Mouse (Mus musculus) limb, embryonic 11.5 days (tissue): ENCODE measurements at regions not wholly inside any gene's neighbourhood (a gene's known extent, or its start where the extent isn't known, plus 50 kb on each side); places are given as distances from the start of the nearest gene placed in this dataset.
A peak's percentile ranks its signal among the peaks of the same experiment; 100 is the strongest.

ENCODE experiments used
- ATAC-seq: fragments of 200-750 bp; cut with Nextera tagmentation; 2 replicates; pipeline ENCODE4 v1.8.0; 2017; ENCODE audit warnings: low read depth; ENCODE audit not compliant: insufficient number of reproducible peaks, low FRiP score, low TSS enrichment
- DNase-seq: peaks from one replicate; pipeline ENCODE4 v3.0.0-alpha.2; 2015; ENCODE audit warnings: low spot score
- H3K27ac ChIP-seq: fragments of 300-500 bp; sonication (generic); replicated peaks from 2 replicates; pipeline ENCODE4 v1.5.1; 2014; ENCODE audit warnings: low read depth, mild to moderate bottlenecking, low read length
- H3K27me3 ChIP-seq: fragments of 300-500 bp; sonication (generic); 2 replicates; pipeline ENCODE4 v1.6.1; 2014; ENCODE audit warnings: mild to moderate bottlenecking, low read length, mixed read lengths; ENCODE audit not compliant: control insufficient read depth, insufficient read depth
- H3K36me3 ChIP-seq: fragments of 300-500 bp; sonication (generic); 2 replicates; pipeline ENCODE4 v1.6.1; 2014; ENCODE audit warnings: mild to moderate bottlenecking, low read length, moderate library complexity, mixed read lengths; ENCODE audit not compliant: control insufficient read depth, insufficient read depth
- H3K4me1 ChIP-seq: fragments of 300-500 bp; sonication (generic); 2 replicates; pipeline ENCODE4 v1.6.1; 2014; ENCODE audit warnings: low read length, mixed read lengths; ENCODE audit not compliant: control insufficient read depth, insufficient read depth
- H3K4me2 ChIP-seq: fragments of 300-500 bp; sonication (generic); 2 replicates; pipeline ENCODE4 v1.6.1; 2014; ENCODE audit warnings: low read depth, mild to moderate bottlenecking, moderate library complexity; ENCODE audit not compliant: severe bottlenecking
- H3K4me3 ChIP-seq: fragments of 300-500 bp; sonication (generic); 2 replicates; pipeline ENCODE4 v1.5.1; 2014; ENCODE audit warnings: low read depth, low read length
- H3K9ac ChIP-seq: fragments of 300-500 bp; sonication (generic); 2 replicates; pipeline ENCODE4 v1.6.1; 2014; ENCODE audit warnings: mild to moderate bottlenecking, low read length
- H3K9me3 ChIP-seq: fragments of 300-500 bp; sonication (generic); 2 replicates; pipeline ENCODE4 v1.6.1; 2016; ENCODE audit warnings: low read length; ENCODE audit not compliant: control insufficient read depth
- WGBS: fragments of 180-500 bp; shearing (Covaris S2); extraction: QIAGEN DNeasy Blood & Tissue Kit; methylation state at CpG from one replicate; pipeline ENCODE4 v1.1.7; 2014; 5-methylcytosine and 5-hydroxymethylcytosine counted together

- DNase-seq = peak; percentile 68
- Histone ChIP-seq H3K27ac (peak overlapping the region; percentile 52; the same call in 1 of the 2 replicates), H3K36me3 (no peaks in the 10 kb centered on the region), H3K9me3 (no peaks in the 10 kb centered on the region), H3K4me2 (peak overlapping the region; percentile 15; the same call in 1 of the 2 replicates), H3K4me3 (no peak overlapping the region), H3K27me3 (no peaks in the 10 kb centered on the region), H3K4me1 (peaks cover 15% of the 10 kb centered on the region), H3K9ac (no peak overlapping the region)
- peak; percentile 11; the same call in 1 of the 2 replicates for ATAC-seq
- 47% methylated on average over 23 of the region's 23 CpGs for WGBS
Measured at GRCm38 (mm10) chr3:153084226-153085095, 102.4 kb upstream of the St6galnac5 start.

- Histone ChIP-seq H3K4me1 (peaks cover 12% of the 10 kb centered on the region), H3K4me2 (no peak overlapping the region), H3K27me3 (no peaks in the 10 kb centered on the region), H3K9me3 (no peaks in the 10 kb centered on the region), H3K4me3 (no peak overlapping the region), H3K36me3 (no peaks in the 10 kb centered on the region), H3K9ac (no peak overlapping the region), H3K27ac (no peak overlapping the region)
- DNase-seq (no peak), ATAC-seq (no peak)
- WGBS = 88% methylated on average over 3 of the region's 3 CpGs
Measured at GRCm38 (mm10) chr3:153080371-153080770, 98.3 kb upstream of the St6galnac5 start.

- Histone ChIP-seq H3K9me3 (no peaks in the 10 kb centered on the region), H3K27ac (no peak overlapping the region), H3K4me2 (no peak overlapping the region), H3K27me3 (no peaks in the 10 kb centered on the region), H3K4me1 (no peaks in the 10 kb centered on the region), H3K9ac (no peak overlapping the region), H3K36me3 (no peaks in the 10 kb centered on the region), H3K4me3 (no peak overlapping the region)
- ATAC-seq (no peak), DNase-seq (no peak)
- 82% methylated on average over 14 of the region's 14 CpGs for WGBS
Measured at GRCm38 (mm10) chr3:153077846-153078703, 96.0 kb upstream of the St6galnac5 start.

GRCm38 (mm10) chr3:153072200-153072919 lies 90.3 kb upstream of the St6galnac5 start:
- Histone ChIP-seq H3K4me3 (no peak overlapping the region), H3K9ac (no peak overlapping the region), H3K4me1 (no peaks in the 10 kb centered on the region), H3K27me3 (no peaks in the 10 kb centered on the region), H3K4me2 (no peak overlapping the region), H3K36me3 (no peaks in the 10 kb centered on the region), H3K9me3 (no peaks in the 10 kb centered on the region), H3K27ac (no peak overlapping the region)
- ATAC-seq (no peak), DNase-seq (no peak)
- WGBS = 67% methylated on average over 10 of the region's 10 CpGs

- DNase-seq = no peak
- Histone ChIP-seq H3K4me2 (no peak overlapping the region), H3K4me1 (no peaks in the 10 kb centered on the region), H3K4me3 (no peak overlapping the region), H3K9me3 (no peaks in the 10 kb centered on the region), H3K36me3 (no peaks in the 10 kb centered on the region), H3K27ac (no peak overlapping the region), H3K9ac (no peak overlapping the region), H3K27me3 (no peaks in the 10 kb centered on the region)
- WGBS = 81% methylated on average over 8 of the region's 8 CpGs
- no peak for ATAC-seq
Measured at GRCm38 (mm10) chr3:153071549-153071948, 89.5 kb upstream of the St6galnac5 start.

GRCm38 (mm10) chr3:153071123-153071522 lies 89.1 kb upstream of the St6galnac5 start:
- no peak overlapping the region for H3K9ac ChIP-seq
- ATAC-seq = no peak
- no peaks in the 10 kb centered on the region for H3K27me3 ChIP-seq
- H3K9me3 ChIP-seq = no peaks in the 10 kb centered on the region
- no peaks in the 10 kb centered on the region for H3K4me1 ChIP-seq
- H3K4me2 ChIP-seq = no peak overlapping the region
- H3K36me3 ChIP-seq = no peaks in the 10 kb centered on the region
- 84% methylated on average over 3 of the region's 3 CpGs for WGBS
- H3K4me3 ChIP-seq = no peak overlapping the region
- no peak for DNase-seq
- H3K27ac ChIP-seq = no peak overlapping the region

GRCm38 (mm10) chr3:153065890-153066289 lies 83.8 kb upstream of the St6galnac5 start:
- WGBS = 78% methylated on average over 3 of the region's 3 CpGs
- no peak for DNase-seq
- no peak for ATAC-seq

GRCm38 (mm10) chr3:153053163-153053562 lies 71.1 kb upstream of the St6galnac5 start:
- Histone ChIP-seq H3K4me3 (no peak overlapping the region), H3K9me3 (no peaks in the 10 kb centered on the region), H3K4me2 (no peak overlapping the region), H3K4me1 (no peaks in the 10 kb centered on the region), H3K27me3 (no peaks in the 10 kb centered on the region), H3K27ac (no peak overlapping the region), H3K9ac (no peak overlapping the region), H3K36me3 (no peaks in the 10 kb centered on the region)
- DNase-seq (no peak), ATAC-seq (no peak)
- WGBS = 94% methylated on average over 3 of the region's 3 CpGs

More at GRCm38 (mm10) chr3:153065890-153066289, 83.8 kb upstream of the St6galnac5 start:
- Histone ChIP-seq H3K4me3 (no peak overlapping the region), H3K36me3 (no peaks in the 10 kb centered on the region), H3K27ac (no peak overlapping the region), H3K27me3 (no peaks in the 10 kb centered on the region), H3K4me2 (no peak overlapping the region), H3K9me3 (no peaks in the 10 kb centered on the region), H3K4me1 (no peaks in the 10 kb centered on the region), H3K9ac (no peak overlapping the region)
